Mouse (Mus musculus): ENCODE results near the gene Zbtb41.
A peak's percentile ranks its signal among the peaks of the same experiment; 100 is the strongest.
"Not testable (repeated sequence)": the region's sequence is repeated elsewhere in the genome, so short reads cannot be mapped to it uniquely, and the experiment has no call there.

The Zbtb41 gene

GRCm38 (mm10) chr1:139421875-139422791 lies at the start of gene Zbtb41:
Gene Zbtb41, plus strand, starts transcription at chr1:139422288.
- peak; percentile 93 for DNase-seq

- no peak for DNase-seq
Measured at GRCm38 (mm10) chr1:139375900-139376299, 46.2 kb upstream of the Zbtb41 start.

DNA sequence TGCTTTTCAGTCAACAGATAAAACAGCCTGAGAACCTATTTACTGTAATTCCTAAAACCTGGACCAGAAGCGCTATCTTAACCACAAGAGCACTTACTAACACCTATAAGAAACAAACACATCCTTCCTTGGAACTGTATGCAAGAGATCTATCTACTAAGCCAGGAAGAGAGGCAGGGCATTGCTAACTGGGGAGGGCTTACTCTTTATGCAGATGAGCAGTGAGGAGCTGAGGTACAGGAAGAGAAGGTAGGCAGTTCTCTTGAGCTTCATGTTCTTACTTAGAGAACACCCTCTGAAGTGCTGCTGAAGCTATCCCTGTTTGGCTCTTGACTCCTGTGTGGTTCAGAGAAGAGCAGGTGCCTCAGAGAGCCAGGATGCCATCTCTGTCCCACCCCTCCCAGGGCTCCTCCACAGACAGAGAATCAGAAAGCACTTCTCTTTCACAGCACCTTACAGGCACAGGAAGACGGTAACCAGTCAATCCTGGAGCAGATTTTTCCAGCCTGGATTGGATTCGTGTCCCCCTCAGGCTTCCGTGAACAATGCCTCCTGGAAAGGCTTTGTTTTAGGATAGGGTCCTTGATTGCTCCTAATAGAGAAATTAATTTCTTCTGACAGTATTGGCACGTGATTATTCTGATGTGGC lies 45.3 kb upstream of the Zbtb41 start, which contains the start of gene Crb1:
Gene Crb1 (minus strand): TSS at position 463 of the 649 bp plus-strand sequence.
- DNase-seq = peak; percentile 5

- peak; percentile 42 for DNase-seq
Measured at GRCm38 (mm10) chr1:139378861-139379620, 43.0 kb upstream of the Zbtb41 start.

- no peak for DNase-seq
Measured at GRCm38 (mm10) chr1:139379621-139379984, 42.5 kb upstream of the Zbtb41 start.

DNA sequence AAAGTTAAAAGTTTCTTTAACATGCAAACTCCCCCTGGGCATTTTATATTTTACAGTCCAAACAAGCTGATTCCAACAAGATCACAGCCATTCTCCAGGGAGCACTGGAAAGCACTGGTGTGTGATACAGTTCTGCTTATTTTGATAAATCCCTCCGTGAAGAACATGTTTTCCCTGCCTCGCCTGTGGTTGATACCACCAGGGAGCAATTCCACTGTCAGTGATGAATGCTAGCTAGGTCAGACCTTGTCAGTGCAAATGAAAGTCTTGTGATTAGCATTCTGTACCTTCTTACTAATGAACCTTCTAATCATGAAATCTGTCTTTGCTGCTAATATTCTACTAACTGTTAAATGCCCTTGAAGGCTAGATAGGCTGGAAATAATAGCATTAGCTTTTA lies 30.3 kb upstream of the Zbtb41 start:
- no peak for DNase-seq

DNA sequence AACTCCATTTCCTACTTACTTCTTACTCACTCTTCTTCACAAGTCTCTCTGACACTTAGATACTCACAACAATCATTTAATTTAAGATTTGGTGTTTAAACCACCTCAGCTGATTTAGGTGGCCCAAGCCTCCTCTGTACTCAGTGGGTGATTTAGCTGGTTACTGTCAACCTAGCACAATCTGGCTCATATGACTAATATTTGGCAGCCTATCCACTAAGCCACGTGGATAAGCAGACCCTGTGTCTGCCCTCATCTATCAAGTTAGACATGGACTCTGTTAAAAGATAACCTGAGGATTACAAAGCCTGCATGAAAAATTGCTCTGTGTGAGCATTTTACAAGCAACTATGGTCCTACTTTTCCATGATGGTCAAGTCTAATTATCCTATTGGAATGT lies 25.5 kb upstream of the Zbtb41 start:
- no peak for DNase-seq

DNA sequence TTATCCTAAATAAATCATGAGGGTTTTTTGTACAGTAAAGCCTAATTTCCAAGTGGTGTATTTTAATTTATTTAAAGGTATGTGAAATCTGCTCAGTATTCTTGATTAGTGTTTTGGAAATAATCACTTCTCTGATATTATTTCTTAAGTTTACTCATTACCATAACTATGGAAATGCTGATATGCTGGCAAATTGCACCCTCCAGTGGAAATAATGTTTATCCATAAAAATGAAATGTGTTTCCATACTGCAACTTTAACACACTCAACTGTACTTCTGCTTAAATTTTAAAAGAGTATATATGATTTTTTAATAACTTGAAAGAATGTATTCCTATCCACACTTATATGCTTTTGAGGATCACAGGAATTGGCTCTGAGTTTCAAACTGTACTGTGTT lies 16.3 kb upstream of the Zbtb41 start:
- no peak for DNase-seq

- DNase-seq = no peak
Measured at GRCm38 (mm10) chr1:139407701-139408100, 14.4 kb upstream of the Zbtb41 start.

GRCm38 (mm10) chr1:139412365-139412764 lies 9.7 kb upstream of the Zbtb41 start:
- not testable (repeated sequence) for DNase-seq

- DNase-seq = no peak
Measured at GRCm38 (mm10) chr1:139413465-139413864, 8.6 kb upstream of the Zbtb41 start.

DNA sequence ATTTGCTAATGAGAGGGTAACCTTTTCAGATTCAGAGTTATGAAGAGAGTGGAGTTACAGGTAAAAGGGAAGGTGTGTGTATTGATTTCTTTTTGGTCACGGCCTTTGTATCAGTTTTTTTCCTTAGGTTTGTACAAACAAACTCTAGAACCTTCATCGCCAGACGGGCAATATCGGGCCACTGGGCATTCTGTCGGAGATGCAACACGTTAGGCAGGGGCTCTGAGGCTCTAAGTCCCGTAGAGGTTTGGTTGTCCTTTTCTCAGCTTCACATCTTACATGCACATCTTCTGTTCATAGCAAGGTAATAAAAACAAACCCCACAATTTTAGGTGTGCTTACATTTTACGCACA lies 590 bp upstream of the Zbtb41 start:
- no peak for DNase-seq

DNA sequence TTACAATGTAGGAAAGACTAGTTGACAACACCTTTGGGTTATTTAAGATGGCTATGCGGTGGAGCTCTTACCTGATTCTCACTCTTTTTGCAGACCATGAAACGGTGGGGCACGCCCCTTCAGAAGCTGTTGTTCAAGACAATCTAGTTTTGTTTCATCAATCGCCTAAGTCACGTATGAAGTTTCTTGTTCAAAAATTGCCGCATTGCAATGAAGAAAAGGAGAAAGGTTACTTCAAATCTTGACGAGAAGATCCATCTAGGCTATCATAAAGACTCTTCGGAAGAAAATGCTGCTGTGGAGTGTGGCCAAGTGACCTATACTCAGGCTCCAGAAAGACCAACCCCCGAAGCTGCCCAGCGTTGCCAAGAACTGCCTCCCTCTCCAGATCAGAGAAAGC lies 853 bp downstream of the Zbtb41 start:
- peak; percentile 44 for DNase-seq

GRCm38 (mm10) chr1:139423931-139424330 lies 1.8 kb downstream of the Zbtb41 start:
- no peak for DNase-seq

DNA sequence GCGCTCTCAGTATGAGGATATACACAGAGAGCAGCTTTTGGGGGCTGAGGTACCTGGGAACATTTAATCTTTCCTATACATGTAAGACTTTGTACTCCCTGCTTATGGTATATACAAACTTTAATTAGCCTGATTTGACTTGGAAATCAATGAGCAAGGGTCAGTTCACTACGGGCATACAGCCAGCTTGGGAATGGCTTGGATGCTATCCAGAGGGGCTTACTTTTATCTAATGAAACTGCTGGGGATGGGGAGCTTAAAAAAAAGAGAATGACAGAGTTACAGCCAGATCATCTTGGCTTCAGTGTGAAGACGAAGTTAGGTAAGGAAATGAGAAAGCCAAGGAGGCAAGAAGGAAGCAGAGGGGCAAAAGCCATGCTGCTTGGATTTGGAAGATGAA lies 2.9 kb downstream of the Zbtb41 start:
- no peak for DNase-seq

DNA sequence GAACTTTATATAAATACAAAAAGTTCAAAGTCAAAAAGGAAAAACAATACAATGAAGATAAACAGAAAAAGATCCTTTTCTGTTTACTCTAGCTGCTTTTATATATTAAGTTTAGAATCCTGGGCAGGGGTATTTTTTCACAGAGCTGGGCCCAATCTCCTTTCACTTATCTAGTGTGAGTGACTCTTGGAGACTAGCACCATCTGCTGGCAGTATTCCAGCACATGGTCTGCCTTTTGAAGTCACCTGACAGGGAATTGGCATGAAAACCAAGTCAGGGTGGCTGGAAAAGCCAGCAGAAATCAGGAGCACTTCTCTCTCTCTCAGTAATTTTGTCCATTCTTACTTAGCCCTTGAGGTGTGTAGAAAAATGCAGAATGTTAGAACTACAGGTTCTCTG lies 16.3 kb downstream of the Zbtb41 start:
- peak; percentile 44 for DNase-seq

GRCm38 (mm10) chr1:139443103-139443502 lies 21.0 kb downstream of the Zbtb41 start:
- DNase-seq = not testable (repeated sequence)

DNA sequence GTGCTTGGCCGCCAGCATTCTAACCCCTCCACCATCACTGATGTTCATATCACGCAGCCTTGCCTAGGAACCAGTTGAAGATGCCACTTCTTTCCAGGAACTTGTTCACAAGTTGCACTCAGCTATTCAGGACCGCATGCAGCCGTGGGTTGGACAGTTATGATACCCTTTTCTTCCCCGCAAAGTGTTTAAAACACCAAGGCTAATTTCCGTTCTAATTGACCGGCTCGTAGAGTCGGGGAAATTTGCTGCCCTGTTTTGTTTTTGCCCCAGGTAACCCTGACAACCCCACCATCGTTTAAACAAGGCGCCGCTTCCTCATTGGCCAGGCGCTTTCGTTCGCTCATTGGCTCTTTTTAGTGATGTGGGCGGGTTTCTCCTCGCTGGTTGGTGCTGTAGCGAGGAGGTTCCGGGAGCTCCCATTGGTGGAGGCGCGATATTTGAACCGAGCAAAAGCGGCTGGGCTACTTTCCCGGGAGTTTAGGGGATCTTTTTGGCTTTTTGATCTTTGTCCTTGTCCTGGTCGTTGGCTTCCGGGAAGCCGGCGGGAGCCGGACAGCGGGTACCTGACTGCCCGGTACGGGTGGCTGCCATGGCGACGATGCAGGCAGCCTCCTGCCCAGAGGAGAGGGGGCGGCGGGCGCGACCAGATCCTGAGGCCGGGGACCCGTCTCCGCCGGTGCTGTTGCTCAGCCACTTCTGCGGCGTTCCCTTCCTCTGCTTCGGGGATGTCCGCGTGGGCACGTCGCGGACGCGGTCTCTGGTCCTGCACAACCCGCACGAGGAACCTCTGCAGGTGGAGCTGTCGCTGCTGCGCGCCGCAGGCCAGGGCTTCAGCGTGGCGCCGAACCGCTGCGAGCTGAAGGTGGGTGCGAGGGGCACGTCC lies 32.5 kb downstream of the Zbtb41 start, which contains the start of gene Aspm:
Gene Aspm (plus strand): TSS at position 433 of the 886 bp plus-strand sequence.
- DNase-seq = peak; percentile 87

- no peak for DNase-seq
Measured at GRCm38 (mm10) chr1:139455226-139455869, 33.3 kb downstream of the Zbtb41 start.

- DNase-seq = no peak
Measured at GRCm38 (mm10) chr1:139460807-139461206, 38.7 kb downstream of the Zbtb41 start.

DNA sequence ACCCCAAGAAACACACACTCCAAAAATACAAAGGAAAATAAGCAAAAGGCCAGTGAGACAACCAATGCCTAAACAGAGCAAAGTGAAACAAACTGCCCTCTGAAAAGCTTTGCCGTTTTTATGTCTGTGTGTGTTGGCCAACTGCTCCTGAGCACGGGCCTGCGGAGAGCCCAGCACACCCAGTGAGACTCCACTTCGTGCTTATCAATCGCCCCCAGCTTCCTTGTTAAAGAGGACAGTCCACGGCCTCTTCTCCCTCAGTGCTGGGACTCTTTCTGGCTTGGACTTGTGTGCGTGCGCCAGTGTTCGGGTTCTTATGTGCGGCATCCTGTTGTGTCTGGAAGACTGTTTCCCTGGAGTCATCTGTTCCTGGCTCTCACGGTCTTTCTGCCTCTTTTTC lies 43.8 kb downstream of the Zbtb41 start:
- DNase-seq = no peak

GRCm38 (mm10) chr1:139478898-139479297 lies 56.8 kb downstream of the Zbtb41 start:
- DNase-seq = no peak

Data from thymus, postnatal 4 days (tissue).